Mouse (Mus musculus) embryo, embryonic 11 days (tissue): ENCODE measurements at regions not wholly inside any gene's neighbourhood (a gene's known extent, or its start where the extent isn't known, plus 50 kb on each side); places are given as distances from the start of the nearest gene placed in this dataset.

Source experiments
- DNase-seq: peaks from one replicate; pipeline ENCODE4 v3.0.0-alpha.2; 2015

DNA sequence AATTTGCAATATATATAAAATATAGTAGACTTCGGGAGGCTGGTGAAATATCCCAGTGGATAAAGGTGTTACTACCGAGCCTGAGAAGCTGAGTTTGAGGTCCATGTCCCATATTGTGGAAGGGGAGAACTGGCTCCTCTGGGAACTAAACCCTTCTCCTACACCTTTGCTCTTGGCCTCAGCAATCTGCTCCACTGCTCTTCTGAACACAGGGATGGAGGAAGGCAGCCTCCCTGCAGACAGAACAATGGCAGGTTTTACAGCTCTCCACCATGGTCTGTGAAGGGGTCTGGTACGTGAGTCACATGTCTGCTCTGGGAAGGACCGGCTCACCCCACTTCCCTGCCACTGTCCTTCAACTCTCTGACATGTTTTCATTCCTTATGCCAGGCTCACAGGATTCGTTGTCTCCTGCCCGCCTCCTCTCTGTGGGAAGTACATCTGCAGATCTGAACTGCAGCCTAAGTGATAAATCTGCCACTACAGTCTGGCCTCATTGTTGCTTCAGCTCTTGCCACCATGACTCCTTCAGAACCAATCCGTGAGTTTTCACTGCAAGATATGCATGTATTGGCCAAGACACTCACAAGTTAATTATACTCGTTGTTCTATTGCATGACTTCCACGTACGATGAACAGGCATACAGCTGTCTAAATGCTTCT lies 220.0 kb upstream of the Gm9767 start:
- peak; percentile 37 for DNase-seq

DNA sequence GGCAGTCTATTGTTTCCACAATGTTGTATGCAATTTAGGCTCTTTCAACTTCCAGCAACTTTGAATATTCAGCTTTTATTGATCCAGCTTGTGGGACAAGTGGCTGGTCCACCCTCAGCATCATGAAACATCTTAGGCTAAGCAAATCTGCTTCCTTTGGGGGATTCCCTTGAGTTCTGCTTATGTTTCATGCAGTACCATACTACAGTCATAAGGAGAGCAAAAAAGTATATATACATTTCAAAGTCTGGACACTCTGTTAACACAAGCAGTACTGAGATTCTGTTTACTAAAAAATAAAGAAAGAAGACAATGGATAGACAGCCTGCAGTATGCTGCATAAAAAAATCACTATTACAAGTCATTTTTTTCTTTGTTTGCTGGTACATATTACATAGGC lies 233.7 kb upstream of the Gm9767 start:
- DNase-seq = no peak

DNA sequence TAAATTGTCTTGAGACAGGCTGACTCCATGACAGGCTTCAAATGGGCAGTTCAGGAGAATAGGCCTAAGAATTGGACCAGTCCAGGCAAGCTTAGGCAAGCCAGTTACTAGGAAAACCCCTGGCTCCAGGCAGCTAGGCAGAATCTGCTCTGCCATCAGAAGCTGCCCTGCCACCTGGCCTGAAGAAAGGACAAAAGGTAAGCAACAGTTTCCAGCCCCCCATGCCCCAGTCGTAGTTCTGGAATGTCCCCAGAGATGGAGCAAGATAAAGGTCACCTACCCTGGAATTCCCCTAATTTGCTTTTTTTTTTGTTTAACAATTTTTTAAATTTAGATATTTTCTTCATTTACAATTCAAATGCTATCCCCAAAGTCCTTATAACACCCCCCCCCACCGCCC lies 248.8 kb upstream of the Gm9767 start:
- DNase-seq = no peak

DNA sequence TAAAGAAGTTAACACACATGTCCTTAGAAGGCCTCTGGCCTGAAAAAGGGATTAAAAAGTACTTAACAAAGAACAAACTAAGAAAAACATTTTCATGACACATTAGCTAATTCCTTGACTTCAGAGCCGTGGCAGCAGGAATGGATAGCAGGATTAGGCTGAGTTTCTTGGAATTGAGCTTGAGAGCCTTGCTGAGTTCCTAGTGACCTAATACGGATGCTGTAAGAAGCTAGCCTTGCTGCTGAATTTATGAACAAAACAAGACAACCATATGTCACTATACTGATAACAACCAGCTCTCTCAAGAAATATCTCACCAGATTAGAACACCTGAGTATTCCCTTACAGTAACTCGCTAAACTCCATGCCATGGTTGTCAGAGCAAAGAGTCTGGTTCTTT lies 268.2 kb upstream of the Smlr1 start:
- DNase-seq = no peak

DNA sequence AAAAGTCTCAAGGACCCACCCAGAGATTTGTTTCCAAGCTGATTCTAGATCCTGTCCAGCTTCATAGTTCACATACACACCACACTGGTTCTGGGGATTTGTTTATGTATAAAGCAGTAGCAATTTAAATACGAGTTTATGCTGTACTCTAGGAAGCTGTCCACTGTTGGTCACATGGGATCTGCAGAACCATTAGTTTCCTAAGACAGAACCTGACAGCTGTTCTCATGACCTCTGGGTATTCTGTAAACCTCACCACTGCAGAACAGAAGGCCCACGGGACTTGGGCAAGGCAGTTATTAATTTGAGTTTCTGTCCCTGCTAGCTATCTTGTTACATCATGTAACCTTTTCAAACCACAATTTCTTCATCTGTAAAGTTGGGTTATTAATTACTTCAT lies 265.4 kb upstream of the Smlr1 start:
- DNase-seq = no peak

DNA sequence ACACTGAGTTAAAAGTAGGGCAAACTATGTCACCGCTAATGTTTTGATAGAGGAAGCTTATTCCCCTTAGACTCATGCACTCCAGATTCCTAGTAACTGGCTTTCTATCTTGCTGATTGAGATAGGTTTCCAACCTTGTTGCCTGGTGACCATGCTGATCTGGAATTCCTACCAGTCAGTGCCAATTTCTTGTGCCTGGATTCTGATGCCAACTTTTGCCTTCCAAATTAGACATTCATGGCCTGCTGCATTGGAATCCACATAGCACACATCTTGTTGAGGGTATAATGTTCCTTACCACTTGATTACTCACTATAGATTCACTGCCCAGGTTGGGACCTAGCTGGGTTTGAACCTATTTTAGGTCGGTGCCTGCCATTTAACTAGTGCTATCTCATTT lies 262.8 kb upstream of the Smlr1 start:
- DNase-seq = no peak

DNA sequence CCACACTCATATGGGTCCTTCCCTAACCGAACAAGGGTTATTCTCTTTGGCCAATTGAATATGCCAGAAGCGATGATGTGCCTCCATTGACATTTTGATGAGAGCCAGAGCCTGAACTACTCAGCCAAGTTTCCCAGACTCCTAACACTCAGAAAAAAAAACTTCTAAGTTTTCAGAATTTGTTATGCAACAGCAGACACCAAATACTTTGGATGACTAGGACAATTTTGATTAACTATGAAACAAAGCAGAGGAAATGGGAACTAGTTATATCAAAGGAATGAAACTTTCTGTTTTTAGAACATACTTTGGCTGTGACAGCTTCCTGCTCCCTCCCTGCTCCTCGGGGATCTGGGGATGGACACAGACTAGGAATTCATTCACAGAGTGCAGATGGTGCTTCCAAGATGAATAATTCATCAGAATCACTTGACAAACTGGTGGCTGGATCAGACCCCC lies 254.3 kb upstream of the Smlr1 start:
- peak; percentile 6 for DNase-seq

DNA sequence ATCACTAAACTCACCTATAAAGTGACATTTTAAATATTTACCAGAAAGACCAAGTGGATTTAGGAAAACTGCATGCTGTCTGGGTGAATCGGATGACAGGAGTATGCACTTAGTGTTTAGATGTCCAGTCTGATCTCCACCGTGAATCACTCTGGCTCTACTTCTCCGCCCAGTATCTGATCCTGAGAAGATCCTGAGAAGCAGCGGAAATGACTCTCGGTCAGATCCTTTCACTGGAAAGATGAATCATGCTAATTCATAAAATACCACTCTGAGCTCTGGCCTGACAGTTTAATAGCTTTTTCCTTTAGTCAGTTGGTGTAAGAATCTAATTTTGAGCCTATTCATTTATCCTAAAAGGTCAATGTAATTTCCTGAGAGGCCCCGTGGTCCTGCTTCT lies 252.6 kb upstream of the Smlr1 start:
- no peak for DNase-seq

DNA sequence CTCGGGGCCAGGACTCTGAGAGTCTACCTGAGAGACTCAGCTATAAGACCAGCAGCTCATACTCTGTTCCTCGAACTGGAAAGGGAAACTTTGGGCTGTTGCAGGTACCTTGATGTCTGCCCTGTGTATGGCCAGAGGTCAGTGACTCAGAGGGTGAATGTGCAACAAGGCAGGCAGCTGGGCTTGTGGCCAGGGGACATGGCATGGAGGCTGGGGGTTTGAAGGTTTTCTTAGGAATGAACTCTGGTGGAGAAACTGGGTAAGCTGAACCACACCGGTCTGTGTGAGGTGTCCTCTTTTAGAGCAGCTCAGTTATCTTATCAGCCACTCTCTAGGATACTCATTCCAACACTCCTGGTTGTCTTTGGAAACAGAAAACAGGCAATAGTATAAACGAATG lies 251.9 kb upstream of the Smlr1 start:
- DNase-seq = no peak

DNA sequence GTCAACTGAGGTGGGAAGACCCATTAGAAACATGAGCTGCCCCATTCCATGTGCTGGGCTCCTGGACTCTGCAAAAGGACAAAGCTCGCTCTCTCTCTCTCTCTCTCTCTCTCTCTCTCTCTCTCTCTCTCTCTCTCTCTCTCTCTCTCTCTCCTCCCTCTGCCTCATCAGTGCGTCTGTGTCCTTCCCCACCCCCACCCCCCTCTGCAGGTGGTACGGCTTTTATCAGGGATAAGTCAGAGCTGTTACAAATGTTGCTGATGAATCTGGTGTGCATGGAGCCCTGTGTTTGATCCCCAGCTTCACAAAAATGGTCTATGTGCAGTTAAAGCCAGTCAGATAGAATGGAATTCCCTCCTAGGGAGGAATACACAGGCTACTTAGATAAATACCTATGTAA lies 247.8 kb upstream of the Smlr1 start:
- DNase-seq = no peak

DNA sequence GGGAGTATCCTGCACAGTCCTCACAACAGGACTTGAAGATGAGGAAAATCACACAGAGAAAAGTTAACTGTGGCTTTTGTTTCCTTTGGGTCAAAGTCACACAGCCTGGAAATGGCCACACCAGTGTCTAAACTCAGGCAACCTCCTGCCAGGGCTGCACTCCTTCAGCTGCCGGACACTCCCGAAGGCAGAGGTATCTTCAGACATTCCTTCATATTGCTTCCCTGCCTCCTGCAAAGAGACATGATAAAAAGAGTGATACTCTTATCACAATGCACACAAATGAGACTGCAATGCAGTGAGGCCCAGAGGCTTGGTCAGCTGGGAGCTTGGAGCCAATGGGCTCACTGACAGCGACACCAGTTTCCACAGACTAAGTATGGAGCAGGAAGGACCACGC lies 243.4 kb upstream of the Smlr1 start:
- DNase-seq = no peak

DNA sequence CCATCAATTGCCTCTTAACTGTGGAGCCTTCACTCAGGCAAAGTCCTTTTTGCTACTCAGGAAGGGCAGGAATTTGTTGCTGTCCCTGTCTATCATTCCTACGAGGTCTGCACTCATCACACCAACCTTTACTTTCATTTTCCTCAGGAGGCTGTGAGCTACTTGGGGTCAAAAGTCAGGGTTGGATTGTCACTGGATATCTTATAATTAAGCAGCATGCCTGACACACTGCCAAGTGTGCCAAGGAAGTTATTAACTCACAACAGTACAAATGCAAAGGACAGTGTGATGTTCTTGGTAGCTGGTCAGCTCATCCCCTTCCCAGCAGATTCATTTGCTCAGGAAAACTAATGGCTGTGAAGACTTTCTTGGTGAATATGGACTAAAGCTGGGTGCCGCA lies 241.7 kb upstream of the Smlr1 start:
- no peak for DNase-seq

DNA sequence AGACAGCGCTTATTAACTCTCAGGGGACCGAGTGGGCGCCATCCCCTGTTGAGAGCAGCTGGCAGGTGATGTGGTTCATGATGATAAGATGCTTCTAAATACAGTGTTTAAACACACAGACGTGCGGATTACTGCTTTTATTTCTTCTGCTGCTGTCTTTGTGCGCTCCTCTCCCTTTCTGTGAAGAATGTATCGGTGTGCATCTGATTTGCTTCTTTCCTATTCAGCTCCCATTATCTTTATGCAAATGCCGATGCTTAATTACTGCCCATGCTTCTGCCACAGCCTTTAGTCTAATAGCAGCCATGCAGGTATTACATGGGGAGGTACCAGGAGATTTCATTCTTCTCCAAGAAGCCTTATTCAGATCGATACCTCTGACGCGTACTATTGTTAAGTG lies 240.6 kb upstream of the Smlr1 start:
- DNase-seq = no peak

DNA sequence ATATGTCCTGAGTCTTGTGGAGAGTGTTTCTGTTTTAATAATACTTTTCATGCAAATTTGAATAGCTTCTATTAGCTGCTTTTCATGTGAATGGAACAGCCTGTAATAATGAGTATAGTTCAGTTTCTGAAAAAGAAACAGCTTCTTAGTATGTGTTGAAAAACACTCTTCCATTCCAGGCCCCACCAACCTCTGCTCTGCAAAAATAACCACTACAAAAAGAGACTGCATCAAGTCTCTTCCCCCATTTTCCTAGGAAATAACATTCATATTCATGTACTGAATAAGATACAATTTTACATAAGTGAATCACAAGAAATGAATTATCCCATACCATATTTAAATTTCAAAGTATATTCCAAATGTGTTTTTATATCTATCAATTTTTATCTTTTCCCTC lies 234.0 kb upstream of the Smlr1 start:
- no peak for DNase-seq

DNA sequence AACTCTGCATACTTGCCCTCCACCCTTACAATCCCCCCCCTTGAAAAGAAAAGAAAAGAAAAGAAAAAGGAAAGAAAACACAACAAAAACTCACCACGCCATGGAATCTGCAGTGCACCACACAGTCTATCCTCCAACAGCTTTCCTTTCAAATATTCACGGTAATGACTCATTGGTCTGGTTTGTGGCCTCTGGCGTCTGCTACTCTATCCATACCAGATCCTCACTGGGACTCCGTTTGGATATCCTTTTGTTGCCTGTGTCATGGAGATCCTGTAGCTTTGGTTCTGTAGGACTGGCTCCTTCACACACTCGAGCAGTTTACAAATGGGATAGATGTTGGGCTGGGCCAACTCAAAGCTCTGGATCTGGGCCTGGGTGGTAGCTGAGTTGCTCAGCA lies 232.4 kb upstream of the Smlr1 start:
- DNase-seq = no peak

DNA sequence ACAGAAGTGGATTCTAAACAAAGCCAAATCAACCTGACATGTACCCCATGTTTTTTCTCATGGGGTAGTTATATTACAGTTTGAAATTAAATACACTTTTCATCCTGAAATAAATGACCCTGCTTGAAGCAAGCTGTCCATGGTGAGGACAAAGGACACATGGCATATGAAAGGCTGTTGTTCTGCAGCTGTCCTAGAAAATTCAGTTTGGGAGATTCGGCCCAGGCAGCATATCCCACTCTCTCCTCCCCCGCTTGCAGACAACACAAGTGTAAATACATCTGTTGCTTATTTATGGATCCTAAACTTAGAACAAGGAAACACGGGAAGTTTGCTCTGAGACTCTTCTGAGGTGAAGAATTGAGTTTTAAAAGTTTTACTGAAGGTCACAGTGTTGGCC lies 218.2 kb upstream of the Smlr1 start:
- no peak for DNase-seq

DNA sequence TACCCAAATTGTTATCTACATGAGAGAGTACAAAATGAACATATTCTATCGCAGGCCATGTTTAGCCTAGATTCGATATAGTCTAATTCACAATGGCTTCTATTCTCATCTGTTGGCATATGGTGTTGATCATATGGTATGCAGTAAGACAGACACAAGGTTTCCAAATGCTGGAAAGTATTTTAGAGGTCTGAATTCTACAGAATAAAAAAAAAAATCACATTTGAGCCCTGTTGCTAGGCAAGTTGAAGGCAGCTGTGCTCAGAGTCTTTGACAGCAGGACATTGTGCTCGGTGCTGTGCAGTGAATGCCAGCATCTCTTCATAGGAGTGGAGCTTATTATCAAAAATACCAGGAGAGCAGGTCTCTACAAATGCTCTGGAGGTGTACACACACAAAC lies 206.6 kb upstream of the Smlr1 start:
- DNase-seq = no peak

DNA sequence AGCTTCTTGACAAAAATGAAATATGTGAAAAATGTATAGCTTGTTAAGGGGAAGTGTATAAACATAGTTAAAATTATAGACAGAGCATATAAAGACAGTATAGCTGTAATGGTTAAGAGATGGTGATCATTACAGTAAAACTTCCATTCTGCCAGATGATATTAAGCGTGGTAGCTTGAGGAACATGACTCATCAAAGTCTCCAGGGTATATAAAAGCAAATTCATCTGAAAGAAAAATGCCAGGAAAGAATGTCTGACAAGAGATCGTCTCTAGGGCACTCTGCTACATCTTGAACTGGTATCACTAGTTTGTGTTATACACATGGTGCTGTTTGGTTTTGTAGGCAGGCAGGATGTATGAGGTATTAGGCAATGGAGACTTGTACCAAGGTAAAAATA lies 204.9 kb upstream of the Smlr1 start:
- DNase-seq = no peak

DNA sequence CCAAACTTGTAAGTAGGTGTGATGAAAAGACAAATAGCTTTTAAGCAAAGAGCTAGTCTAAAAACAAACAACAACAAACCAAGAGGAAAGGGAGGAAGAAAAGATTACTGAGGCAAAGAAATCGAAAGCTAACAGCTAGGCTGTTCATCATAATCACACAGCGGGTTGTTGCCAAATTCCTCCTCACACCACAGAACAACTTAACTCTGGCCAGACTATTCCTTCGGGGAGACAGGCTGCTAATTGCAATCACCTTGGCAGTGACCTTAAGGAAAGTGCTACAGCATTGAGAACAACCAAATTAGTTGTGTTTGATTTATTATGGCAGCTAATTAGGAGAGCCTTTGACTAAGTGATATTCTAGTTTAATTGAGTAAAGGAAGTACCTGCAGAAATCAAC lies 194.4 kb upstream of the Smlr1 start:
- peak; percentile 3 for DNase-seq

DNA sequence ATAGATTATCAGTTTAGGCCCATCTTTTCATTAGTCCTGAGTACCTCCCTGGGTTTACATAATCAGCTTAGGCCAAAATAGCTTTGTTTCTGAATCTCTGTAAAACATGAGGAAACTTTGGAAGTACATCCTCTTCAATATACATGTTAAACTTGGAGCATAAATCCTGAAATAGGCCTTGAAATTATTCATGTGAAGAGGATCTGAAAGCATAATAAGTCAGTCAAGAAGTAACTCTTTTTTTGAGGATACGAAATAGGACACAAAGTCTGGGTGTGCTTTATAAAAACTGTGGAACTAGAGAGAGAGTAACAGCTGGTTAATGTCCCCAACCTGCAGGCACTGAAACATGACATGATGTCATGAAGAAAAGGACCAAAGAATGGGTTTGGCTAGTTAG lies 187.9 kb upstream of the Smlr1 start:
- no peak for DNase-seq

DNA sequence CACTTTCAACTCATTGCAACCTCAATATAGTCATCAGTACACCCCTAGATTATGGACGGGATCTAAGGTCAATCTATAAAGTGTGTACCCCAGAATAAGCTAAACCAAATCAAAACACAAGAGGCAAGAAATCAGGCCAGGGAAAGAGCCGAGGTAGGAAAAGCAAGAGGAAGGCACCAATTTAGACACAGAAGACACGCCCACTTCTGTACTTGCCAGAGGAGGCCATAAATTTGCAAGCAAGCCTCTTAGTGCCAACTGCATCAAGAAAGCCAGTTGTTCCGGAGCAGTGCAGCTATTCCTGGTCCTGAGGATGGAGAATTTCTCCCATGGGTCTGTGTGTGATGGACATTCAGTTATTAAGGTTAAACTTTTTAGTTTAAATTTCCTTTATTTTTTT lies 179.7 kb upstream of the Smlr1 start:
- peak; percentile 6 for DNase-seq

DNA sequence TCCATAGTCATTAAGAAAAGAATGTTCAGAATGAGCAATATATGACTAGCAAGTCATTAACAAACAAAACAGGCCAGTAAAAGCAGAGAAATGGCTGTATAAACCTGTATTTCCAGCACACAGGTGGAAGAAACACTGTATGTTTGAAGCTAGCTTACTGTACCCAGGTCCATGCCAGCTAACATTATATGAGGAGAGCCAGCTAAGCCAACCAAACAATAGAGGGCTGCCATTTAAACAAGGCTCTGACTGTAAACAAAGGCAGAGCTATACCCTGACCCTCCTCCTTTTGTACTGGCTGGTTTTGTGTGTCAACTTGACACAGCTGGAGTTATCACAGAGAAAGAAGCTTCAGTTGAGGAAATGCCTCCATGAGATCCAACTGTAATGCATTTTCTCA lies 178.6 kb upstream of the Smlr1 start:
- no peak for DNase-seq

DNA sequence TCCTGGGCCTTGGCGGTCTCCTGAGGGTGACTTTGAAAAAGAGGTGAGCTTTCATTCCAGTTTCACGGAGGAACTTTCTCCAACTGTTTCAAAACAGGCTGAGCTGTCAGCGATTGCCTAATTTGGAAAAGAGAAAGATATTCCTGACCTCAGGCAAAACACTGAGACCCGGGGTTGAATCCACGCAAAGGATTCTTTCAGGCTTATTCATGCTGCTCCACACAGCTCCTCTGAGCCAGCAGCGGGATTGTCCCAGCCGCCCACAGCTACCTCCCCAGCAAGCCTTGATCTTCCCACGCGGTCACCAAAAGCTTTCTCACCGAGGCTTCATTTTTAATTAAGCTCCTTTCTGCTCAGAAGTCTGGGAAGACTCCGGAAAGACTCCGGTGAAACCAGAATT lies 178.0 kb upstream of the Smlr1 start:
- DNase-seq = no peak

DNA sequence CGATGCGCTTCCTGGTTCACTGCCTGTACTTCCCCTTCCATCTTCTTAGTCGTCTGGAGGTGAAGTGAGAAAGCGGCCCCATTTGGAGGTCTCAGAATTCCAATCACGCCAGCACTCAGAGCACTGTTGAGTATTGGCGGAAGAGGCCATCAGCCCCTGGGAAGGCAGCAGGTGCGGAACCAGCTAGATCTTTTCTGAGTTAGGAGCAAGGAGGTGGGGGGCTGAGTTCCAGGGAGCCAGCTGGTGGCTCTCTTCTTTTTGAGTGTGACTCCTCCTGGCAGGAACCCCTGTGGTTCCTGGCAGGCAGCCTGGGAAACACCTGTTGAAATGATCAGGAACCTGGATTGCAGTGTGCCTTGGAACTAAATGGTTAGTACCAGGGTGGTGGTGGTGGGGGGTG lies 171.9 kb upstream of the Smlr1 start:
- no peak for DNase-seq

DNA sequence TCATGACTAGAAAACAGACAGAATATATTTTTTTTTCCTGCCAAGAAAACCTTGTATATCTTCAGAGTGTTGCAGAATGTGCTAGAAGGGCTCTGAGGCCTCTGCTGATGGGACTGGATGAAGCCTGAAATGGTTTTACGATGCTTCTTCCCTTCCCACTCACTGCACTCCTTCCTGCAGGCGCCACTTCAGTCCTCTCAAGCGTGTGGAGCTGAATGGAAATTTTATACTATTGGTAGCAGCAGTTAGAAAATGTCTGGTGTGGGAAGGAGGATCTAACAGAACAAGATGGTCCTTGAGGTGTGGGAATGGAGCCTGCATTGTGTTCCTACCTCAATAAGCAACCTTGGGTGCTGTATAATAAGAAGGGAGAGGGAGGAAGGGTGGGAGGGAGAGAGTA lies 166.1 kb upstream of the Smlr1 start:
- DNase-seq = no peak

DNA sequence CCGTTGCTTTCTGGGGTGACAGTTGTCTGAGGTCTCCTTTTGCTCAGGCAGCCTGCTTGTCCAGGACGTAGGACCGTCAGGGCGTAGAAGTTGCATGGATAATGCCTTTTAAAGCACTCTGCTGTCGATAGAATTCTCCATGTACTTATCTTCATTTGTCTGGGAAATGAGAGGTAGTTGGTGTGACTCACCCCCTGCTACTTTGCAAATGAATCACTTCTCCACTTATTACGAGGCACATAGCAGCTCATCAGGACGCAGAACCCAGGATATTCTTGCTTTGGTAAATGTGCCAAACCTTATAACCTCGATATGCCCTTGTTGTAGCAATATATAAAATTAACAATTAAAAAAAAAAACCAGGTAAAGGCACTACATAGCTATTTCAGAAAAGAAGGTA lies 159.7 kb upstream of the Smlr1 start:
- DNase-seq = no peak
